Mouse (Mus musculus) C2C12 (cell line): ENCODE results near the gene Tox2.

ENCODE experiments used
- CTCF ChIP-seq: IDR thresholded peaks from one replicate; pipeline ENCODE4 v1.5.1; 2011; ENCODE audit not compliant: control insufficient read depth, insufficient read depth, insufficient read length
- FOSL1 ChIP-seq: IDR thresholded peaks from one replicate; pipeline ENCODE4 v1.8.0; 2011; ENCODE audit warnings: mild to moderate bottlenecking, low read length; ENCODE audit not compliant: poor library complexity, insufficient read depth, severe bottlenecking
- MAX ChIP-seq: IDR thresholded peaks from one replicate; pipeline ENCODE4 v1.6.1; 2011; ENCODE audit warnings: mild to moderate bottlenecking, control low read depth
- MYOD1 ChIP-seq: IDR thresholded peaks from one replicate; pipeline ENCODE4 v1.6.1; 2011; ENCODE audit warnings: low read depth; ENCODE audit not compliant: control insufficient read depth, insufficient read length

GRCm38 (mm10) chr2:163280636-163281322, 77.9 kb downstream of the Tox2 start:
- no peak for TF ChIP-seq CTCF
- no peak for TF ChIP-seq MAX
- TF ChIP-seq FOSL1 = no peak
- no peak for TF ChIP-seq MYOD1
